Mouse (Mus musculus) c-Kit-negative CD71-positive TER-119-positive erythroid progenitor cells, embryonic 14.5 days (primary cell): ENCODE results near the gene Timm13.
A peak's percentile ranks its signal among the peaks of the same experiment; 100 is the strongest.

ENCODE experiments used
- DNase-seq: peaks from one replicate; pipeline ENCODE4 v3.0.0-alpha.2; 2013; ENCODE audit warnings: low read depth, low spot score

Timm13 gene

DNA sequence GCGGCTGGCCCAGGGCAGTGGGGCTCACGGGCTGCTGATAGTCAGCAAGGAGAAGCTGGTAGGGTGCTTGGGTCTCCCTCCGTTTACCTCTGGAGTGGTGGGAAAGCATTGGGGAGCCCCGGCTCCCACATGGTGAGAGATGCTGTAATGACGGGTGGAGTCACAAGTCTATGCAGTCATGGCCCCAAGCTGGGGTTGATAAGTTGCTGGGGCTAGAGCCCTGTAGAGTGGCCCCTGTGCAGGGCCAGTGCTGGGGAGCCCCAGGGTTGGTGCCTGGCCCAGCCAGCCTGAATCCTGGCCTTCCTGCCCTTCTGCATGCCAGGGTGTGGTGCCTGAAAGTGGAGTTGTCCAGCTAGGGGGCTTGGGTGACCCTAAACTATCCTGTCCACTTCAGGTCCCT lies 38.5 kb downstream of the Timm13 start:
- peak; percentile 43 for DNase-seq

DNA sequence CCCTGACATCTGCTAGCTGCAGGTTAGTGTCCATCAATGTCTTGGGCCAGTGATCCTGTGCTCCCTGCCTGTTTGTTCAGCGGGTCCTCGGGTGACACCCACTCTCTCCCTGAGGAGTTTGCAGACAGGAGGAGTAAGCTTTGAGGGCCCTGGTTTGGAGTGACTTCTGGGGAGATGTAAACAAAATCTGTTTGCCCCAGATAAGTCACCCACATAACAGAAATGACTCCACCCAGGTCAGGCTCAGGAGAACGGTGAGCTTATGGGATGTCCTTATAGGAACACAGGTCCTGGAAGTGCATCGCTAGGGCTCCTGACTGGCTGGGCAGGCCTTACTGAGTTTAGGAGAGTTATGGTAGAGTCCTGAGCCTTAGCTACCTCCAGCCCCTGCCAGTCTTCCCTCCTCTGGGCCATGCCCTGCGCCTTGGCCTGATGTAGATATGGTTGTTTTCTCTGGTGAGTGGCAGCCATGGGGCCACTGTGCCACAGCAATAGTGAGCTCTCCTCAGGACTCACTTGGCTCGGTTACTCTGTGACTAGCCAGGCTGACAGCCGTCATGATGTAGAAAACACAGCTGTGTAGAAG lies 42.3 kb downstream of the Timm13 start:
- DNase-seq, result peak; percentile 89

DNA sequence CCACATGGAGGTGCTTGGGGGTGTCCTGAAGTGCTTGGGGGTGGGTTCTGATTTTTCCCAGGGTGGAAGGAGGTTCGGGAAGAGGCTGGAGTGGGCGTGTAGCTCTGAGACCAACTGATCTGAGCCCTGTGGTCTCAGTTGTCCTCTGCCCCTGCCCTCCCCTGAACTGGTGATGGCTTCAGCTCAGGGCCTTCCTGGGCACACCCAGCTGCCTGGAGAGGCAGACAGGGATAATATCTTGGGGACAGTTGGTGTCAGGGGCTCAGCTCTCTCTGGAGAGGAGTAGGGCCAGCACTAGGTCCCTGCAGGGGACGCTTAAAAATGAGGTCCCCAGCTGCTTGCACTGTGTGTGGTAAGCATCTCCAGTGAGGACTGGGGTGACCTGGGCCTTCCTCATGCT lies 42.9 kb downstream of the Timm13 start:
- DNase-seq, result peak; percentile 64

DNA sequence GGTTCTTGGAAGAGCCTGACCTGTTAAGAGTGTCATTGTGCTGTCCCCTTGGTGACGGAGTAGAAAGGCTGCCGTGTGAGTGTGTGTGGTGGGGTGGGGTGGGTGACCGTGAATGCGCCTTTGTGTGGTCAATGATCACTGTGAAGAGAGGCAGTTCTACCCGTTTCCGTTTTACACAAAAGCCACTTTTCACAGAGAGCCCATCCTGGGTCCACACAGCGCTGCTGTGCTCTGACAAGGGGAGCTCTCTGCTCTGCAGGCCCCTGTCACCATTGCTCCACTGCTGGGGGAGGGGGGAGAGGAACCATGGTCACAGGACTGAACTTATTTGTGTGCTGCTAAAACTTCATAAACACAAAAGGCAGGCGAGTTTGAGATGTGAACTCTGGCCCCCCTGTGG lies 43.4 kb downstream of the Timm13 start:
- DNase-seq, result no peak

DNA sequence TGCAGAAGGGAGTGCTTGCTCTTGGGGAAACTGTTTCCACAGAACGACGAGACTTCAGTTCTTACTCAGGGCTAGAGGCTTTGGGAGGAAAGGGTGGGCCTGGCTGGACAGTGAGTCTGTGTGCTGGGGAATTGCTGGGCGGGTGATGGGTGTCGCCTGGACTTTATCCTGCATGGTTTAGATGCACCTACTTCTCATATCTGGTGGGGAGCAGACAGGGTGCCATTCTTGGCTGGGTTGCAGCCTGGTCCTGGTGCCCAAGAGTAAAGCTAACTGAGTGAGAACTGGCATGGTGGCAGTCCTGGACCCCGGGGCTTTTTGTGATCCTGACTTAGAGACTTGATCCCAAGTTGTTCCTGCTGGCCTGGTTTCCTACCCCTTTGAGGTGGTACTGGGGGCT lies 43.9 kb downstream of the Timm13 start:
- peak; percentile 53 for DNase-seq

DNA sequence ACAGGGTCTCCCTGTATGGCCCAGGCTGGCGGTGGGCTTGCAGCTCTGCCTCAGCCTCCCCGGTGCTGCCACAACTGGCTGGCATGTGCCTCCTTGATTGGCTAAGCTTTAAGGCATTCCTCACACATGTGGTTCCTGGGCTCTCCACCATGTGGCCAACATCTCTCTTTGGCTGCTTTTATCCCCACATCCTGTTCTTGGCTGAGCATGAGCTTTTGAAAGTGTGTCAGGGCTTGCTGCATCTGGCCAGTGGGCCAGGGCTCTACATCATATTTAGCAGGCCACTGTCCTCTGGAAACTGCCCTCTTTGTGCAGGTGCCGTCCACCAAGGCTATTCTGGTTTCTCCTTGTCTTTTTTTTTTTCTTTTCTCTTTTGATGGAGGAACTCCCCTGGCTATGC lies 44.5 kb downstream of the Timm13 start:
- DNase-seq, result no peak

DNA sequence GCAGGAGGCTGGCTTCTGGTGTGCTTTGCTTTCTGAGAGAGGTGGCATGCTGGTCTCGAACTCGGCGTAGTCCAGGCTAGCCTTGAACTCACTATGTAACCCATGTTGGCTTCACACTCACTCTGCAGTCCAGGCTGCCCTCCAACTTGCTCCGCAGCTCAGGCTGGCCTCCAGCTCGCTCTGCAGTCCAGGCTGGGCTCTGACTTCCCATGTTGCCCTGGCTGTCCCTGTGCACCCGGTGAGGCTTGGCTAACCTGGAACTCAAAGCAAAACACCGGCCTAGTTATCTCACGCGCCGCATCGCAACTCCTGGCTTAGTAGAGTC lies 45.1 kb downstream of the Timm13 start:
- peak; percentile 46 for DNase-seq

DNA sequence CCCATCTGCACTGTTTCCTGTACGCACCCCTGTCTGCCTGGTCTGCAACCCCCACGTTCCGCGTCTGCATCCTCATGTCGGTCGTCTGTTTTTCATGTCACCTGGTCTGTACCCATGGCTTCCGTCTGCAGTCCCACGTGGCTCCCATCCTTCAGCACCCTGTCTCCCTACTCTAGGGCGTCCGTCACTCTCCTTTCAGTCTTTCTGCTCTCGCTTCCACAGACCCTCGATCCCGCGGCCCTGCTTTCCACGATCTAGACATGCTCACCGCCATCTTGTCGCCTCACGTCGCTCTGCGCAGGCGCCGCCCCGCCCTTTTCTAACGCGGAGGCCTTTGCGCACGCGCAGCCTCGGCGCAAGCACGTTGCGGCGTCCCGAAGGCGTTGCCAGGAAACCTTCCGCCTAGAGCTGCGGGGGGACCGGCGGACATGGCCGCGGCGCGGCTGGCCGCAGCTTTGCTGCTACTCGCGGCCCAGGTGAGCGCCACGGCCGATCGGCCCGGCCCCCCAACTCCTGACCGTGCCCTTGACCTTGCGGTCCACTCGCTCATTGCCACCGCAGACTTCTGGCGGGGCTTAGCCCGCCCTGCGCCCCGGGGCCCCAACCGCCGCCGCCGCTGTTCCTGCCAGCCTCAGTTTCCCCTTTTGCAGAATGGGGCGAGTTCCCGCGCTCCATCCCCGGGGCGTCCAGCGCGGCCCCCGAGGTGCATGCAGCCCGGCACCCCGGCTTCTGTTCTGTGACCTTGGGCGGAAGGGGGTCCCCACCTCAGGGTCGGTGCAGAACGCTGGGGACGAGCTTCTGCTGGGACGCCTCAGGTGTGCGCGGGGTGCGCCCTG lies 45.6 kb downstream of the Timm13 start, which contains the start of the genes Lsm7 and Sppl2b:
Gene Lsm7 (minus strand): TSS at position 297 of the 836 bp plus-strand sequence.
Gene Sppl2b (plus strand): TSS at position 363 of the 836 bp plus-strand sequence.
- peak; percentile 92 for DNase-seq
